Mouse (Mus musculus) heart, embryonic 16.5 days (tissue): Measurements from ENCODE around the gene Eva1c. TPM values are rescaled to one million over a fixed set of nuclear protein-coding genes. Genes with fewer than 3 reads are reported as not detected.
"Not testable (repeated sequence)": the region's sequence is repeated elsewhere in the genome, so short reads cannot be mapped to it uniquely, and the experiment has no call there.

Experiments used
- ATAC-seq: fragments of 200-750 bp; cut with Nextera tagmentation; replicated peaks from 2 replicates; pipeline ENCODE4 v1.8.0; 2017; ENCODE audit warnings: moderate number of reproducible peaks; ENCODE audit not compliant: insufficient read depth, low FRiP score; ENCODE audit errors: extremely low read depth
- H3K27ac ChIP-seq: fragments of 300-500 bp; sonication (generic); 2 replicates; pipeline ENCODE4 v1.5.1; 2014; ENCODE audit warnings: mild to moderate bottlenecking, low read length, control low read depth, moderate library complexity
- H3K27me3 ChIP-seq: fragments of 300-500 bp; sonication (generic); 2 replicates; pipeline ENCODE4 v1.6.1; 2014; ENCODE audit warnings: low read length, mixed read lengths; ENCODE audit not compliant: control insufficient read depth, insufficient read depth
- H3K36me3 ChIP-seq: fragments of 300-500 bp; sonication (generic); 2 replicates; pipeline ENCODE4 v1.6.1; 2014; ENCODE audit not compliant: control insufficient read depth, insufficient read depth
- H3K4me1 ChIP-seq: fragments of 300-500 bp; sonication (generic); 2 replicates; pipeline ENCODE4 v1.6.1; 2014; ENCODE audit warnings: low read length, mixed read lengths; ENCODE audit not compliant: control insufficient read depth, insufficient read depth
- H3K4me2 ChIP-seq: fragments of 300-500 bp; sonication (generic); 2 replicates; pipeline ENCODE4 v1.6.1; 2014; ENCODE audit warnings: low read depth, mild to moderate bottlenecking, control low read depth, low read length
- H3K4me3 ChIP-seq: fragments of 300-500 bp; sonication (generic); 2 replicates; pipeline ENCODE4 v1.5.1; 2014; ENCODE audit warnings: mild to moderate bottlenecking, control low read depth, low read length
- H3K9ac ChIP-seq: fragments of 300-500 bp; sonication (generic); 2 replicates; pipeline ENCODE4 v1.6.1; 2014; ENCODE audit warnings: low read length, control low read depth
- H3K9me3 ChIP-seq: fragments of 300-500 bp; sonication (generic); replicated peaks from 2 replicates; pipeline ENCODE4 v1.6.1; 2016; ENCODE audit warnings: low read length; ENCODE audit not compliant: control insufficient read depth
- WGBS: fragments of 180-500 bp; shearing (Covaris S2); extraction: QIAGEN DNeasy Blood & Tissue Kit; methylation state at CpG from one replicate; pipeline ENCODE4 v1.1.7; 2014; 5-methylcytosine and 5-hydroxymethylcytosine counted together
- polyA plus RNA-seq: library from polyadenylated mRNA; unstranded; fragments of >200 nt; fragmentation: Nextera tagmentation; extraction: Ambion mirVana; gene quantifications from 2 replicates; pipeline ENCODE4 v1.2.1, GENCODE M21; 2015

The Eva1c gene
- polyA plus RNA-seq, 1 experiment from 2014 or later = 3.3 TPM

DNA sequence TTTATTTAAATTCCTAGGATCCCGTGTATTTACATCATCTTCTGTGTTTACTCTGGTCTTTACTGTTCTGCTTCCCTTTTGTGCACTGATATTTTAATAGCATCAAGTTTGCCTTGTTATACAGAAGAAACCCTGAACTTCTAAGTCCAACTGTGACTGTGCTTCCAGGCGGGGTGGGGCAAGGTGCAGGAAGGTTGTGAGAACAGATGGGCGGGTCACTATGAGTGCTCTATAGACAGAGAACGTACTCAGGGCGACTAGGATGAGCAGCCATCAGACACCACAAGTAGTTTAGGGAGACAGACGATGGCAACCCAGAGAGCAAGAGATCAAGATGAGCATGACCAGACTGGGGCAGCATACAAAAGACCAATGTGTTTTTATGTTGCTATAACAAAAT lies 6.2 kb upstream of the Eva1c start:
- H3K4me2 ChIP-seq = no peak overlapping the region
- ATAC-seq = no peak

DNA sequence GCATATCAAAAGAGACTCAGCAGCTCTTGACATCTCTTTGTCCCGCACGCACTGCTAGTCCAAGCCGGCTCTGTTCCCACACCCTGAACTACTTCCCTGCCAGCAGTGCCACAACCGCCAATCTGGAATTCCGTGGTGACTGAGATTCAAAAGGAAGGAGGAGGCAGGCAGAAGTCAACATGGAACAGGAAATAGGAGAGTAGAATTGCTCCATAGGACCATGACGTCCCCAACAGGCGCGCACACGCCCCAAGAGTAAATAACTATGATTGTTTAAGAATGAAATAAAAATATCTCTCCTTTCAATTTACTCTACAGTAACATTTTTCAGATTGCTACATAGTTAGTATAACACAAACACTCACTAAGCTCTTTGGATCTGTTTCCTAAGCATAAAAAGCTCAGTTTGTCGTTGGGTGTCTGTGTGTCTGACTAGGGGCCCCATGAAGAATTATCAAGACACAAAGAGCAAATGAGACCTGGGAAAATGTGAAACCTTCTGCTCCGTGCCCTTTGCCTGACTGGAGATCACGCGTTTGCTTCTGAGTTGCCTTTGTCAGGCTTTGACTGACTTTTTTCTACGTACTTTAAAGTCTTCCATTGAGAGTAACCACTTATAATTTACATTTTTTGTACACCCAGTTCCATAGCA lies 5.3 kb upstream of the Eva1c start:
- no peaks in the 10 kb centered on the region for H3K36me3 ChIP-seq
- no peaks in the 10 kb centered on the region for H3K4me1 ChIP-seq
- no peak overlapping the region for H3K27ac ChIP-seq
- no peak overlapping the region for H3K4me2 ChIP-seq
- no peaks in the 10 kb centered on the region for H3K9me3 ChIP-seq
- 74% methylated on average over 14 of the region's 14 CpGs for WGBS
- H3K27me3 ChIP-seq = no peaks in the 10 kb centered on the region
- H3K9ac ChIP-seq = no peak overlapping the region
- ATAC-seq = no peak
- no peak overlapping the region for H3K4me3 ChIP-seq

More for the DNA sequence above, 6.2 kb upstream of the Eva1c start:
- Histone ChIP-seq H3K4me1 (no peaks in the 10 kb centered on the region), H3K27ac (no peak overlapping the region), H3K27me3 (no peaks in the 10 kb centered on the region), H3K4me3 (no peak overlapping the region), H3K36me3 (no peaks in the 10 kb centered on the region), H3K9ac (no peak overlapping the region), H3K9me3 (no peaks in the 10 kb centered on the region)
- 76% methylated on average over 6 of the region's 6 CpGs for WGBS

DNA sequence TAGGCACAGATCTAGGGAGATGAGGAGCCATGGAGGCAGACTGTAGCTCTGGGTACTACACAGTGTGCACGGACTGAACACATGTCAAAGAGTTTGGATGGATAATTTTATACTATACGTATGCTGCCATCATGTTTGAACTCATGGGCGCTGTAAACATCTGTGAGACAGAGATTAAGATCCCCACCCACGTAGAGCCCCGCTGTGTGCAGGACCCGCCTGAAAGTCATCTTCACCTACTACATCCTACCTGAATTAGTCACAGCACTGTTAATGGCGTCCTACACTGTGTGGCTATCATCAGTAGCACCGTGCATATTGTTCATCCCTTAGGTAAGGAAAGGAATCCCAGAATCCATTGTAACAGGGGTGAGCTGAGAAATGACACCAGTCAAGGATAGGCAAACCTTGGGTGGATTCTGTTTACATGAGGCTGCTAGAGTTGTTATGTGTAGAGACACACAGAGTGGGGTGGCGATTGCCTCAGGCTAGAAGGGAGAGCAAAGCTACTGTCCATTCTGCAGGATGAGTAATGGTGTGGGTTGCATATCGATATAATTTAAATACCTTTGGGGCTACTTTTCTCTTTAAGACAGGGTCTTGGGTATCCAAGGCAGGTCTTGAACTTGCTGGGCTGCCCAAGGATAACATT lies 4.1 kb upstream of the Eva1c start:
- no peak; the same call in 1 of the 2 replicates for ATAC-seq

DNA sequence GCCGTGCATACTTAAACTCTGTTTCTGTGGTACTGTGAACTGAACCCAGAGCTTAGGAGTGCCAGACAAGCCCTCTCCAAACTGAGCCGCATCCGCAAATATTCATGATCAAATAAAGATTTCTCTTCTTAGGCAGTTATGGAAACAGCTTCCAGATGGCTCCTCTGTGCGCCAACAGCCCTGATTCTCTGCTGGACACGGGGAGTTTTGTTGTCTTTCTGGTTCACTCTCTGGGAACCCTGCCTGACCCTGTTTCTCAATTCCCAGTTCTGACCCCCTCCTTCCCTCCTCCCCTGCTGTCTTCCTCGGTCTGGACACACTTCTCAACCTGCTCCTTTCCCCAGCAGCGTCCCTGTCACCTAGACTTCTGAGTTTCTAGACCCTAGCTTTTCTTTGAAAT lies 3.5 kb upstream of the Eva1c start:
- H3K4me2 ChIP-seq = no peak overlapping the region
- no peak for ATAC-seq

More for the DNA sequence above, 4.1 kb upstream of the Eva1c start:
- H3K27me3 ChIP-seq = no peaks in the 10 kb centered on the region
- H3K4me2 ChIP-seq = no peak overlapping the region
- WGBS = 86% methylated on average over 10 of the region's 10 CpGs
- no peaks in the 10 kb centered on the region for H3K4me1 ChIP-seq
- H3K27ac ChIP-seq = no peak overlapping the region
- no peaks in the 10 kb centered on the region for H3K9me3 ChIP-seq
- H3K36me3 ChIP-seq = no peaks in the 10 kb centered on the region
- H3K4me3 ChIP-seq = no peak overlapping the region
- no peak overlapping the region for H3K9ac ChIP-seq

DNA sequence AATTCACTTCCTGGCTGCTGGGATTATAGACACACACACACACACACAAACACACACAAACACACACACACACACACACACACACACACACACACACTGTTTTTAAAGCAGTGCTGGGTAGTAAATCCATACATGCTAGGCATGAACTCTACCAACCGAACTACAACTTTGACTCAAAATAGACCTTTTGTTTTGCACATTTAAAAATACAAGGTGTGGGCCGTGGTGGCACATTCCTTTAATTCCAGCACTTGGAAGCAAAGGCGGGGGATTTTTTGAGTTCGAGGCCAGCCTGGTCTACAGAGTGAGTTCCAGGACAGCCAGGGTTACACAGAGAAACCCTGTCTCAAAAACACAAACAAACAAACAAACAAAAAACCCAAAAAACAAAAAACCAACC lies 2.5 kb upstream of the Eva1c start:
- not testable (repeated sequence) for H3K27ac ChIP-seq, H3K4me2 ChIP-seq, H3K9ac ChIP-seq, H3K36me3 ChIP-seq, H3K4me1 ChIP-seq, H3K4me3 ChIP-seq, H3K9me3 ChIP-seq, ATAC-seq, H3K27me3 ChIP-seq
- 59% methylated on average over 4 of the region's 4 CpGs for WGBS

More for the DNA sequence above, 3.5 kb upstream of the Eva1c start:
- Histone ChIP-seq H3K4me1 (no peaks in the 10 kb centered on the region), H3K27ac (no peak overlapping the region), H3K4me3 (no peak overlapping the region), H3K9ac (no peak overlapping the region), H3K36me3 (no peaks in the 10 kb centered on the region), H3K9me3 (no peaks in the 10 kb centered on the region), H3K27me3 (no peaks in the 10 kb centered on the region)
- WGBS = 66% methylated on average over 7 of the region's 7 CpGs

DNA sequence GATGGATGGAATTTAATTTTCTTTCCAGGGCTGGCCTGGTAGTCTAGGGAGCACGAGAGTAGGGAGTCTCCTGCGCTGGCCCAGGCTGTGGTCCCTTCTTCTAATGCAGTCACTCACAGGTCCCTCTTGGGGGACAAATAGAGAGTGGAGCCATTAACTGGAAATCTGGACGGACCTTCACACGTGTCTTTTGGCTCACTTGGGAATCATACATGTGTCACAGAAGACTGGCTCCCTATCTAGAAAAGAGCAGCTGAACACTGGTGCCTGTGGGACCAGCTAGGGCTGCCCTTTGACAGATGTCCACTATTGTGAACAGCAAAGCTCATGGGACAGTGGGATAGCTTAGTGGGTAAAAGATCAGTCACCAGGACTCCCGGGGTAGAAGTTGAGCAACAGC lies 478 bp upstream of the Eva1c start:
- Histone ChIP-seq H3K36me3 (no peaks in the 10 kb centered on the region), H3K4me3 (no peak overlapping the region), H3K27ac (no peak overlapping the region), H3K4me2 (no peak overlapping the region), H3K9ac (no peak overlapping the region), H3K9me3 (no peaks in the 10 kb centered on the region), H3K4me1 (peaks cover 4% of the 10 kb centered on the region), H3K27me3 (no peaks in the 10 kb centered on the region)
- 85% methylated on average over 5 of the region's 5 CpGs for WGBS
- no peak for ATAC-seq

DNA sequence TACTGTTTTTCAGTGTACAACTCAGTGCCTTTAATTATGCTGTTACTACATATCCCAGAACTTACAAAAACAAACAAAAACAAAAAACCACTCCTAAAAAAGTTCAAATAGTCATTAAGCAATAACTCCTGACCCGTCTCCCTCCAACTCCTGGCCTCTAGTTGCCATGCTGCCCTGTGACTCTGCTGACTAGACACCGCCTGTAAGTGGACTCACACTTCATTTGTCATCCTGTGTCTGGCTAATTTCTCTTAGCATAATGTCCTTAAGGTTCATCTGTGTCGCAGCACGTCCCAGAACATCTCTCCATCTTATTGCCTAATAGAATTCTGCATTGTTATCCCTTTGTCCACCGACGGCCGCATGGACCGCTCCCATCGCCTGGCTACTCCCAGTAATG lies 979 bp downstream of the Eva1c start:
- Histone ChIP-seq H3K9me3 (no peaks in the 10 kb centered on the region), H3K27me3 (peaks cover 2% of the 10 kb centered on the region; the same call in 1 of the 2 replicates), H3K27ac (no peak overlapping the region), H3K4me1 (peaks cover 7% of the 10 kb centered on the region), H3K36me3 (no peaks in the 10 kb centered on the region), H3K9ac (no peak overlapping the region), H3K4me3 (no peak overlapping the region), H3K4me2 (no peak overlapping the region)
- 73% methylated on average over 9 of the region's 9 CpGs for WGBS
- no peak for ATAC-seq

DNA sequence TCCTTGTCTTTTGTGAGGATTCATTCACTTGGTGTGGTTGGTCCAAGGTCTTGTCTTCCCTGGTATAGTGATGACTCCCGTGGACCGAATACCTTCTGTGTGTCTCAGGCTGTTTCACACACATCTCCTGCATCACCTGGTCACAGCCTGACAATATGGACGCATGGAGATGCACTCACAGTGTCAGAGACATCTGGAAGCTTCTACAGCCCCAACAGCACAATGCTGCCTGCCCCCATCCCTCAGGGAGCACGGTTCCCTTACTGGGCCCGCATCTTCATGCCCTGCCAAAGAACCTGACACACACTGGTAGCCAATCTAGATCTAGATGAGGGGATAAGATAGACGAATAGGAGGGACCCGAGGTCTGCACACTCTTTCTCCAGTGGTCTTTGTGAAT lies 2.6 kb downstream of the Eva1c start:
- Histone ChIP-seq H3K27me3 (peaks cover 2% of the 10 kb centered on the region), H3K4me1 (peaks cover 7% of the 10 kb centered on the region), H3K4me3 (no peak overlapping the region), H3K27ac (no peak overlapping the region), H3K9me3 (no peaks in the 10 kb centered on the region), H3K4me2 (no peak overlapping the region), H3K9ac (no peak overlapping the region), H3K36me3 (no peaks in the 10 kb centered on the region)
- ATAC-seq = no peak
- WGBS = 80% methylated on average over 7 of the region's 7 CpGs

DNA sequence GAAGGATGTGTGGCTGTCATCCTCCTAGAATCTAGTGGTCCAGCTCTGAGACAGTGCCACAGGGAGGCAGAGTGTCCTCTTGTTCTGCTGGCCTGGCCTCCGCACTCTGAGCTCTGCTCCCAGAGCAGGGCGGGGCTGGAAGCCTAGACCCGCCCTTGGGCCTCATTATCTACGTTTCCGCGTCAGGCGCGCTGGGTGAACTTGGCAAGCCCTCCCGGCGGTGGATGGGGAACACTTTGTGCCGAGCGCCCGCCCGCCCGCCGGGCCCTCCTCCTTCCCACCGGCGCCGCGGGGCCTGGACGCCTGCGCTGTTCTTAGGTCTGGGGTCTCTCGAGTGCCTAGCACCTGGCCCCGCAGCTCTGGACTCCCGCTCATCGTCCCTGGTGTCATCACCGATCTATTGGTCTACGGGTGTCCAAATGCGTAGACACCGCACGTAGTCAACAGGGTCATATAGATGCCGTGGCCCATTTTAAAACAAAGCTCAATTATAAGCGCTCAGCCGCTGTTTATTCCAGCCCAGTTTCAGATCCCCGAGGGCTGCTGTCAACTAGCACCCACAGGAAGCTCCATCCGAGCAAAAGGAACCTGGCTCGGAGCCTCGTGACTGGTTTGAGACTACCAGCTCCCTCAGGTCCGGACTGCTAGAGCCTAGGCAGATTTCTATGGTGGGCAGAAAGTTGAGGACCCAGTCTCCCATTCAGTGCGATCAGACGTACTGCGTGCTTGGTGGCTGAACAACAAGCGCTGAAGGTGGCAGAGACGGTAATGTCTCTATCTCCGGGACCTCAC lies 3.6 kb downstream of the Eva1c start:
- Histone ChIP-seq H3K4me2 (peak overlapping the region; percentile 99), H3K27ac (peak overlapping the region; percentile 88), H3K9ac (peak overlapping the region; percentile 73), H3K36me3 (no peaks in the 10 kb centered on the region), H3K27me3 (peaks cover 2% of the 10 kb centered on the region), H3K4me3 (peak overlapping the region; percentile 68), H3K9me3 (no peaks in the 10 kb centered on the region), H3K4me1 (peaks cover 7% of the 10 kb centered on the region)
- peak; percentile 94 for ATAC-seq
- WGBS = under 1% methylated on average over 45 of the region's 45 CpGs
